Mouse (Mus musculus) left cerebral cortex, postnatal 4 days (tissue): ENCODE measurements at regions not wholly inside any gene's neighbourhood (a gene's known extent, or its start where the extent isn't known, plus 50 kb on each side); places are given as distances from the start of the nearest gene placed in this dataset.

Experiments used
- DNase-seq: peaks from one replicate; pipeline ENCODE4 v3.0.0-alpha.2; 2022
- intact Hi-C: fragments of 180-260 bp; cut with DNase I; formaldehyde crosslinking; loops from one replicate; pipeline ENCODE4 v1.15.1; 2025

DNA sequence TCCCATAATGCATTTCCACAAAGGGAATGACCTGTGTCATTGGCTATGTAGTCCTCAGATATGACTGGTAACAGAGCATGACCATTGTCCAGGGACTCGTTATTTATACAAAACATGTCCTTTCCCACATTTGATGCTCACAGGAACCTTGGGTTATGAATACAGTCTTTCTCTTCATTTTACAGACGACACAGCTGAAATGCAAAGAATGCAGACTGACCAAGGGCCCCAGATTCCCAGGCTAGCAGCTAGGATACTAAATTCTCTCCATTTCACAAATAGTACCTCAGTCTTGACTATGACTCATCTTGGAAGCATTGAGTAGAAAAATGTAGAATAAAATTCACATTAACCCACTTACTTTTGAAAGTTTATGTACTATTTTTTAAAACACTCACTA lies 182.7 kb upstream of the Sox4 start:
- no peak for DNase-seq
- intact Hi-C loops = no loop called here

DNA sequence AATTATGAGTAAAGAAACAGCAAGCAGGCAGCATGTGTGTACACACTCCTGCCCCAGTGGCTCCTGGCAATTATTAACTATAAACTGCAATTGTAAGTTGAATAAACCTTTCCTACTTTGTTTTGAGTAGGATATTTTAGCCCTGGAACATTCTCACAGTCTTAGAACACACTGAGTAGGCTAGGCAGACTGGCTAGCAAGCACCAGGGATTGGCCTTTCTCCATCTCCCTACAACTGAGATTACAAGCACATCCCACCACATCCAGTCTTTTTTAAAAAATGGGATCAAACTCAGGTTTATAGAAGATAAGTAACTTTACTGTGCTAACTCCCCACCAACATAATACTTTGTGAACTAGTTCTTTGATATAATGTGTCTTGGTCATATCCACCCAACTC lies 174.0 kb upstream of the Sox4 start:
- intact Hi-C loops = no loop called here
- DNase-seq = no peak

DNA sequence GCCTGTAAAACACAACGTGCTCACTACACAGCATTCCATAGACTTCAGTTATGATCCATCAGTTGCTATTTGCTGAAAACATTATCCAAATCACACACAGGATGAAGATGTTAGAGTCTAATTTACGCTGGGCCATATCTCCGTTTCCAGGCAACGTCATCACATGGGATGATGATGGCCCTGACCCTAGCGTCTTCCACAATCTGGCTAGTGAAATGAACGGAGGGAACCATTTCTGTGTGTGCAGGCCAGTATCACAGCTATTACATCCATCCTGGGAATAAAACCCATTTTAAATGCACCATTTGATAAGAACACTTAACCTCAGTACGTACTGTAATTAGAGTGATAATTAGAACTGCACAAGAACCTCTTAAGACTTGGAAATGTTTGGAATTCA lies 170.0 kb upstream of the Sox4 start:
- intact Hi-C loops = no loop called here

DNA sequence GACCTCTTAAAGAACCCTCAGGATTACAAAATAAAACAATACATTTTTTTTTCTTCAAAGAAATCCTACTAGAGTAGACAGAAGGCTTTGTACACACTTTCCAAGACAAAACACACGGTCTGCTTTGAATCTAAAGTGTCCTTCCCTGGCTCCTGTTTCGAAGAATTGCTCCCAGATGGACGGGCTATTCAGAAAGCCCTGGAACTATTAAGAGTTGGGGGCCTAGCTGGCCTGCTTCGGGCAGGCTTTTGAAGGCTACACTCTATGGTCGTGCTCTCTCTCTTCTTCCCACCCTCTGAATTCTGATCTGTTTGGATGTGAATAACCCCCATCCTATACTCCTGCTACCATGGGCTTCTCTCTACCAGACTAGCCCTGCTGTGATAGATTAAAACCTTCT lies 167.6 kb upstream of the Sox4 start:
- intact Hi-C loops = no loop called here
- no peak for DNase-seq

More for the DNA sequence above, 170.0 kb upstream of the Sox4 start:
- DNase-seq = no peak

DNA sequence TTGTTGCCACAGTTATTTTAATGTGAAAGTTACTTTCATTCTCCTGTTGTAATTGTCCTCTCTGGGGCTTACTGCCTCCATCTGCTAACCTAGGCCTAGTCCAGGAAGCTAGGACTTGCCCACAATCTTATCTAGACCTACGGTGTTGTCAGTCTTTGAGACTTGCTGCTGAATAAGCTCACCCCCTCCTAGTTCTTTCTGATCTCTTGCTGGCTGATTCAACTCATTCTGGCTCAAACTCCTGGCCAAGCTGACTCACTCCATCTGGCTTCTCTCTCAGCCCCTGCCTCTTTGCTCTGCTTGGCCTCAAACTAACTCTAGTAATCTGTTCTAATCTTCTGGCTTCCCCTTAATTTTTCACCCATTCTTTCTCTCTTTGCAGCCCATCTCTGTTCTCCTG lies 165.8 kb upstream of the Sox4 start:
- intact Hi-C loops = no loop called here
- DNase-seq = no peak

DNA sequence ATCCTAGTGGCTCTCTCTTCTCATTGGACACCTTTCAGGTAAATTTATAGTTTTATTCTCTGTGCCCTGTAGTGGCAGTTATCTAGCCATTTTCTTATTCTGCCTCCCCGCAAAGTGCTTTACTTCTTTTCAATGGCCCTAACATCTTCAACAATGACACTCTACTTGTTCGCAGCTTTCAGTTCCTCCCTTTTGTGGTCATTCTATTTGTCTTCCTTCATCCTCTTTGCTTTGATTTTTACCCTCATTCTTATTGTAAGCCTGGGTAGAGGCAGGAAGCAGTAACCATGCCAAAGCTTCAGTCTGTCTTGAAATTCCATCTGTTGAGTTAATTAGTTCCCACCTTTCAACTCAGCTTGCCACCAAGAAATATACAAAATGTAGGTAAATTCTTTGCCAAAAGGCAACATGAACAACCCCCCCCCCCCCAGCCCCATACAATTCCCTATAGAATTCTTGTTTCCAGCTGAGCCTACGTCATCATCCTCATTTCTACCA lies 161.5 kb upstream of the Sox4 start:
- intact Hi-C loops = no loop called here
- no peak for DNase-seq

DNA sequence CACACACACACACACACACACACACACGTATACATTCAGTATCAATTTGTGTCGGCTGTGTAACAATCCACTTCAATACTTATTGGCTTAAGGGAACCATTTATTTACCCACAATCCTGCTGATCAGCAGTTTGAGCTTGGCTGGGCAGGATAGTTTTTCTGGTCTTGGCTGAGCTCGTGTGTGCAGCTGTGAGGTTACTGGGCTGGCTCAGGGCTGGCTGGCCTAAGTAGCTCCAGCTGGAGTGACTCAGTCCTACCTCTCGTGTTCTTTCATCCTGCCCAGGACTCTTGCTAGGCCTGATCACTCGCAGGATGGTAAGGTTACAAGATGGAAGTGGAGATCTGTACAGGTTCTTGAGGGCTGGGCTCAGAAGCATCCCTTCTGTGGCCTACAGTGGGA lies 156.6 kb upstream of the Sox4 start:
- peak; percentile 13 for DNase-seq
- intact Hi-C loops = no loop called here

DNA sequence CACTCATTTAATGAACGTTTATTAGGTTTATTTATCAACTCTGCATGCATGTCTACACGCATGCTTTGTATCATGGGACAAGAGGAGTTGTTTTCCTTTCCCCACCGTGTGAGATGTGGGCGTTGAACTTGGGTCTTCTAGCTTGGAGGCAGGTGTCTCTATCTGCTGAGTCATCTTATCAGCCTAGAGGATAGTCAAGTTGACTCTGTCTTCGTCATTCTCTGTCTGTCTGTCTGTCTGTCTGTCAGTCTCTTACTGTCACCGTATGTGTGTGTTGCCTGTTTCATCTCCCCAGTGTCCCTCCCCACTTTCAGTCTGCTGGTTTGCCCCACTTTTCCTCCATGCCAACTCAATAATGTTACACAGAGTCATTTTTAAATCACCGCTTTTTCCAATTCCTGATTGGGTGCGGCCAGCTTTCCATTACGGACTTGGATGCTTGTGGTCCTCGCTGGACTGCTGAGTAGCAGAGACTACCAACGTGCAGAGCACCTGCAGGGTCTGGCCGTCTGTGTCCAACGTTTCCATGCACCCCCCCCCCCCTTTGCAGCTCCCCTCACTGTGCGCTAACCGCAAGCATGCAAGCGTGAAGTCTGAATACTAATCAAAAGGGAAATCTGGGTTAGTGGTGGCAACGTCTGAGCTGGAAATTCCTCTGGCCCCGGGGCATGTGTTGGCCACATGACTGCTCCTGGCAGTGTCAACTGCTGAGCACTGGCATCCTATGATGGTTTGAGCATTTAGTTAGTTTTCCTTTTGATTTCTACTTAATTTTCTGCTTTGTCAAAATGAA lies 155.7 kb upstream of the Sox4 start:
- peak; percentile 52 for DNase-seq

DNA sequence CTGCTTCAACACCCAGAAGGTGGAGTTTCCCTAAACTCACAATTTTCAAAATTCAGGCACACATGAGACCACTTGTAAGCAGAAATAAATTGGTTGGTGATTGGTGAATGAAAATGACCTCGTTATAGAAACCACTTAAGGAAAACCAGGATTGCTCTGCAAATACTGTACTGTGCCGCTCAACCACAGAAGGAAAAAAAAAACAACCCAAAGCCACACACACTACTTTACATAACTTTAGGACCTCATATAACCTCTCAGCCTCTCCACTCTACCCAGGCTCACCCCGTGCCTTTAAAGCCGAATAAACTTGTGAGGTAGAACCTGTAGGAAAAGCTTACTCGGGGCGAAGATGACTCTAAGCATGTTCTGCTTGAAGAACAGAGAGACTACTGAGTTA lies 154.7 kb upstream of the Sox4 start:
- DNase-seq = no peak
- intact Hi-C loops = no loop called here

More for the DNA sequence above, 155.7 kb upstream of the Sox4 start:
- intact Hi-C loops = no loop called here

DNA sequence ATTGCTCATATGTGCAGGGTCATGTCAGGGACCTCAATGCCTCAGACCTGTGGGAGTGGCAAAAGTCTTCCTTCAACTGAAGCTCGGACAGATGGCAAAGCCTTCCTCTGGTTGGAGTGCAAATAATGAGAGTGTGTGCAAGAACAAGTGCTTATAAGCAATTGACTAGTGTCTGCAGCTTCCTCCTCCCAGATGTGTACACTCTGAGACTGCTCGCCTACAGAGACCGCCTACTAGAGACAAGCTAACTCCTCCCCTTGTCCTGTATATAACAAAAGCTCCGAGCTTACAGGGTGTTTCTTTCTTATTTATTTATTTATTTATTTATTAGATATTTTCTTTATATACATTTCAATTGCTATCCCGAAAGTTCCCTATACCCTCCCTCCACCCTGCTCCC lies 138.7 kb upstream of the Sox4 start:
- DNase-seq = no peak

DNA sequence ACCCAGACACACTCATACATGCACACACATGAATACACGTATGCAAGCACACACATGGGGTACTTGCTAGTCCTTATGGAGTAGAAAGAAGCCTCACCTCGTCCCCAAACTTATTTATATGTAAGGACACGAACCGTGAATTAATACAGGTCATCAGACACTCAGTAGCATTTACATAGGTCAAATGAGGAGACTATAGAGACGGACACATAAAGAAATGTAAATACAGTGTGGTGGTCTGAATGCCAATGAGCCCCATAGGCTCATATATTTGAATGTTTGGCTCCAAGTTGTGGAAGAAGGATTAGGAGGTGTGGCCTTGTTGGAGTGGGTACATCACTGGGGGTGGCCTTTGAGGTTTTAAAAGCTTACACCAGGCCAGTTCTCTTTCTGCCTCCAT lies 133.3 kb upstream of the Sox4 start:
- intact Hi-C loops = no loop called here
- no peak for DNase-seq

More for the DNA sequence above, 138.7 kb upstream of the Sox4 start:
- intact Hi-C loops = no loop called here

DNA sequence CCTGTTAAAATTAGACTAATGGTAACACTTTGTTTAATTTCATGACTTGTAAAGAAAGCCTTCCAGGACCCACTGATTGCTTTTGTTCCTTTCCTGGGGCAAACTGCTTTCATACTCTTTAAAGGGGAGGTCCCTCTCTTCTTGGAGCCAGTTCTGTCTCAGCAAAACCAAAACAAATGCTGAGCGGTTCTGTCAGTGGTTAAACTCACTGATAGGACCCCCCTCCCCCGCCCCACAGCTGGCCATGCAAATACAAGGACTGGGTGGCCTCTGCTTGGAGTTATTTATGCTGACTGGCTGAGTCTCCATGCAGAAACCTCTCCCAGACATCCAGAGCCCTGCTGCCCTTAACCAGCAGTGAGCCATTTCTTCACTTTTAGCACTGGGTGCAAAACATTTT lies 127.6 kb upstream of the Sox4 start:
- intact Hi-C loops = no loop called here
- no peak for DNase-seq

DNA sequence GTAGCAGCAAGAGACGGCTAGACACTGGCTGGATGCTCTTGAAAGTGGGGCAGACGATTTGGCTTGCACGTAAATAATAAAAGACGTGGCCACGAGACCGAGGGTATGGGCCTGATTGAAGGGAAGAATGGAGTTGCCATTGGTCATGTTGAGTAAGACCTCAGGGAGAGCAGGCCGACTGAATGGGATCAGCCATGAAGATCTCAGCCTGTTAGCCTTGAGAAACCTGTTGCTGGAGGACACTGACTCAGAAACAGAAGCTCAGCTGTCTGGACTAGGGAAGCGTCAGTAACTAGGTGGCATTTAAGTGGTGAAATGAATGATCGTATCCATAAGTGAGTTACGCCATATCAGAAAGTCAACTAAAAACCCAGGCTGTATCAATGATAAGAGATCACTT lies 126.3 kb upstream of the Sox4 start:
- DNase-seq = no peak
- intact Hi-C loops = no loop called here

DNA sequence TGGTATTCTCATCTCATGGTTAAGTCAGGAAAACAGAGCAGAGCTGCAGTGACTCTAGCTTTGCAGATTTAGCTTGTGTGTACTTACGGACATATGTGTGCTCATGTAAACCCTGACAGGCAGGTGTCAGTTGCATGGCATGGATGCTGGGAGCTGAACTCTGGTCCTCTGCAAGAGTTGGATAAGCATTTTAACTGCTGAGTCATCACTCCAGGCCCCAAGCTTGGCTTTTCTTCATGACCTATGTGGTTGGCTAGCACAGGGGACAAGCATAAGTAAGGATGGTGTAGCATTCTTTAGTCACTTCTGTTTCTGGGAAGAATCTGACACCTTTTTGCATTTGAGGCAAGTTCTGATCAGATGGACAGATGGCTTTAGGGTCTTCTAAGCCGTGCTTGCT lies 120.1 kb upstream of the Sox4 start:
- intact Hi-C loops = no loop called here
- no peak for DNase-seq

DNA sequence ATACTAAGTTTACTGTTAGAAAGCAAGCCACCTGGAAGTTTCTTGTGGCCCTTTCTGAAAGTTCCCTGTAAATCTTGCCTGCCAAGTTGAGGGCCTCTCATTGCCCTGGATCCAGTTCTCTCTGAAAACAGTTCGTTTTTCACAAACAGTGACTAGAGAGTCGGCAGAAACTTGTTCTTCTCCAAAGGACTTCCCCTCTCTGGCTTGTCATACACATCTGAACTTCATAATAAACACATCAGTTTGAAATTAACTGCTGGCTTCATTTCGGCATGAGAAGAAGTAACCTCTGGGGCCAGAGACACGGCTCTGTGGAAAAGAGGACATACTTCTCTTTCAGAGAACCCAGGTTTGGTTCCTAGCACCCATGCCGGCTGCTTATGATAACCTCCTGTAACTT lies 110.4 kb upstream of the Sox4 start:
- intact Hi-C loops = no loop called here

DNA sequence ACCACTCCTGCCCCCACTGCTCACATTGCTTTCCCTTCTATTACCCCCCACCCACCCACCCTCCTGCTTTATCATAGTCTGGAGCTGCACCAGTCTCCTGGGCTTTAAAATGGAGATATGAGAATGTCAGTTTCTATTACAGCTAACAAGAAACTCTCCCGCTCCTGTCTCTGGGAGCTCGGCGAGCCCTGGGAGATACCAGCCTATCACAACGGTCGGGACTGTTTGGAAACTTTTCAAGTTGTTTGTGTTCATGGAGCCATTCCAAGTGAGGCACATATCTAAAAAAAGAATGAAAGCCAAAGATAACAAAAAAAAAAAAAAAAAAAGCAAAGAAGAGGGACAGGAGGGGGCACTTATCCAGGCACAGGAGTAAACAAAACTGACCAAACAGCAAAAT lies 105.2 kb upstream of the Sox4 start:
- no peak for DNase-seq
- intact Hi-C loops = no loop called here

More for the DNA sequence above, 110.4 kb upstream of the Sox4 start:
- no peak for DNase-seq

DNA sequence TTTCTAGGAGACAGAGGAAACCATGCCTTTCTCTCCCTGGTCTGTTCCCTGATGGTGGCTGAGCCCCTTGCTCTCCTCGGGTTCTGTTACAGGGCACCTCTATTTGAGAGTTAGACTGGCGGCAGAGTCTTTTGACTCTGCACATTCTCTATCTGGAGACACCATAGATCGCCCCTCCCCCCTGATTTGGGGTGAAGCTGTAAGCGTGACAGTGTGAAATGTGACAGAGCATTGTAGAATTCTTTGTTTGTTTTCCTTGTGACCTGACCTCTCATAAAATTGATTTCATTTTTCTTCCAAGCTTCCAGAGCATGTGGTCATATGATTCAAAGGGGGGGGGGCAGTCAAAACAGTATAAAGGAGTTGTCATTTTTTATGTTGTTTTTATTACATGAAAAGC lies 96.2 kb upstream of the Sox4 start:
- intact Hi-C loops = no loop called here

DNA sequence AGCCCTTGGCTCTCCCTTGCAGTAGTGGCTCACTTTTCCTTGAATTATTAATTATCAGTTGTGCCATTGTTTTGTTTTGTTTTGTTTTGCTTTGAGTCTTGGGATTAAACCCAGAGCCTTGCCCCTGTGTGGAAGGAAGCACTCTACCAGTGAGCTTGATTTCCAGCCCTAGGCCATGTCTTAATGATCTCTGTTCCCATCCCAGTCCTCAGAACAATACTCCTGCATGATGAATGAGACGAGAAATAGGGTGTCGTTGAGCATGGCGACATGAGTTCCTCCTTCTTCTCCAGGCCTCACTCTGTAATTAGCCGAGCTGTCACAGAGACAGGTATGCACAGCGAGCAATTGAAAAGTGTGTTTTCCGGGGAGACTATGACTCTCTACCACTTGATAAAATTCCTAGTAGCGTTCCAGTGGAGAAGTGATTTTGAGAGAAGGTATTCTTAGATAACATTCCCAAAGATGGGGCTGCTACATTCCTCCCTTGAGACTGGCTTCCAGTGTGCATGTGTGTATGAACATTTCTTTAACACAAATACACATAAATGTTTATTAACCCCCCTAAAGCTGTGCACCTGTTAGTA lies 95.6 kb upstream of the Sox4 start:
- DNase-seq = no peak
- intact Hi-C loops = no loop called here

More for the DNA sequence above, 96.2 kb upstream of the Sox4 start:
- no peak for DNase-seq

DNA sequence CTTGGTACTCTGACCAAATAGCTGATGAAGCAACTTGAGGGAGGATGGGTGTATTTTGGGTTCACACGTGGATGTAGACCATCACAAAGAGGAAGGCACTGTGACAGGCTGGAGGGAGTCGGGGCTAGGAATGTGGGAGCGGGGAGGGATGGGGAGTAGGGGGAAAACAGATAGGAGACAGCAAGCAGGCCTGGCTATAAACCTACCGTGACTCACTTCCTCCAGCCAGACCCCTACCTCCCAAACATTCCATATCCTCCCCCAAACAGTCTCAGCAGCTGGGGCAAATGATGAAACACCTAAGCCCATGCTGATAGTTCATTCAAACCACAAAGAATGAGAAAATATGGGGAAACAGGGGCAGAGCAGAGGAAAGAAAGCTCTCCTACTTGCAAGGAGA lies 91.1 kb upstream of the Sox4 start:
- no peak for DNase-seq
- intact Hi-C loops = no loop called here

DNA sequence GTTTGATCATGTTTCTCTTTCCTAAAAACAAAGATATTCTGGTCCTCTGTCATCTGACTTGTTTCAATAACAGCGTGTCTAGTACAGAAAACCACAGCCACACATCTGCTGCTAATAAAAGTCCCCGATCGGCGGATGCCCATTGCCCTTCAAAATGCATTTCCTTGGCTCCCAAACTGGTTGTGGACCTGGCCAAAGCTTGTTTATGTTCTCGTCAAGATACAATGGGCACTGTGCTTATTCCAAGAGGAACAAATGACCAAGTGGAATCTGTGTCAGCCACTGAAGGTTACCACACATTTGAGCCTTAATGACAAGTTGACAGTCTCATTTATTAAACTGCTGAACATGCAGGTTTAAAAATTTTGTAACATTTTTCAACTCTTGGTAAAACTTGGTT lies 86.8 kb upstream of the Sox4 start:
- intact Hi-C loops = no loop called here
- no peak for DNase-seq

DNA sequence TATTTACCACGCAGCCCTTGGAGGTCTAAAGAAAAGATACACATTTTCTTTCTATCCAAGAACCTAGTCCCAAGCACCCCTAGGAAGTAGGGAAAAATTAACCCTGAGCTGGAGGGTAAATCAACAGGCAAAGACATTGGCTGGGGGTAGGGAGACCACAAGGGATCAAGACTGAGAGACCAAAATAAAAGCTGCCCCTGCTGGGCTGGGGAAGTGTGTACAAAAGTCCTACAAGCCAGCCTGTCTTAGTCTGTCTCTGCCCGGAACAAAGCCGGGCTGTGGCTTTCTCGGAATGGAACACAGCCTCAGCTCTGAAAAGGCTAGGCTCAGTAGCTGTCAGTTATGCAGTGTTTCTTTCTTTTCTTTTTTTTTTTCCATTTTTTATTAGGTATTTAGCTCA lies 81.4 kb upstream of the Sox4 start:
- intact Hi-C loops = no loop called here
- DNase-seq = no peak

DNA sequence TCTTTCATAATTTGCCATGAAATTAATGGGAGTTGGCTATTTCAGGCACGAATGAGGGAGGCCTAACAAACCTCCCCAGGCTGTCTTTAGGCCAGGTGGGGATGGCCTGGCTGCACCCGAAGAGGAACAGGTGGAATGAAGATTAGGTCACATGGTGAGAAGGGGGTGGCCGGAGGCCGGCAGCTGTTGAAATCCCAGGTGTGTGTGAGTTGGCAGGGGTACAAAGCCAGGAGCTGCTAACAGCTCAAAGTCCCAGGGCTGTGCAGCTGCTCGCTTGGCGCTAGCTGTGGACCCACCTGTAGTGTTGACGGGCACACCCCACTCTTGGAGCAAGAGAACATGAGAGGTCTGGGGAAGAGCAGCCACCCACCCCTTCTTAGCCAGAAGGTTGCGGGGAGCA lies 80.9 kb upstream of the Sox4 start:
- DNase-seq = peak; percentile 45
- intact Hi-C loops = no loop called here

DNA sequence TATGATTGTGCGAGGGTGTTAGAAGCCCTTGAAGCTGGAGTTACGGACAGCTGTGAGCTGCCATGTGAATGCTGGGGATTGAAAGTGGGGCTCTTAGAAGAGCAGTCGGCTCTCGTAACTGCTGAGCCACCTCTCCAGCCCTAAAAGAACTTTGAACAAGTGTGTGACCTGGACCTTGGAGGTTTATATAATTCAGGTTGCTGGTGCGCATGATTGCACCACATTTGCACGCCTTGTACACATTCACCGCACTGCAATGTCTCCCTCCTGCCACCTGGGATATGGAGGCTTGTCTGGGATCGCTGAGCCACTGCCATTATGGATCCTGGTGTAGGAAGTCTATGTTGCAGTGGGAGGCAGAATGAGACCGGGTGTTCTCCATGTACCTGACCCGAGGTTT lies 73.6 kb upstream of the Sox4 start:
- intact Hi-C loops = no loop called here
- DNase-seq = no peak
